In the genomic region with DNA sequence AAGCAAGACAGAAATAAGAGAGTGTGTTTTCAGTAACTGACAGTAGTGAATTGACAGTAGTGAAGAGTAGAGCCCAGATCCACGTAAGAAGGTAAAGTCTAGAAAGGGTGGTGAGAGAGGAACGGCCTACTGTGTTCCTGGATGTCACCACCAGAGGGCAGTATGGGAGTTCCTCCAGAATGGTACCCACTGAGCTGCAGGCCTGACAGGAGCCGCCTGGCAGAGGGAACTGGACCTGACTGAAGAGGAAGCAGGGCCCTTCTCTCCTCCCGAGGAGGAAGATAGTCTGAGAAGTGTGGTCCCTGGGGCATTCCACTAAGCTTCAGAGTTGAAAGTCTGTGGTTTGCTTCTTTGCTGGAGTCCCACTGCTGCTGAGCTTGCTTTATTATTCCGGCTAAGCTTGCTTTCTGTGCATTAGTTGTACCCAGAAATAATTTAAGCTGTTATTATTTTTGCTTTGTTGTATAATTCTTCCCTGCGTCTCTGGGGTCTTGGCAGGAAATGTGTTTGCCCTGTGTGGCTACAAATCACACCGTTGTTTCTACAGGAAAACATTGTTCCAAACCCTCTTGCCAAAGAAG, we compare ENCODE assay signal across 7 mouse cellular contexts. TPM values are rescaled to one million over a fixed set of nuclear protein-coding genes. Genes with fewer than 3 reads are reported as not detected.
DNase-seq lines count a peak whose midpoint lies in the region; ATAC-seq lines count a peak whose summit lies in the region.

No protein-coding gene starts in this region.

- H3K4me3 ChIP-seq in intestine, embryonic 15.5 days (replicated peaks) = no peak overlapping the region
- no peak overlapping the region for H3K4me3 ChIP-seq in midbrain, embryonic 10.5 days

- DNase-seq in adrenal gland, adult 18-20 months (ENCODE audit: low spot score in 2 of 2) = peak; percentile 74 to 76
- peak; percentile 92 for DNase-seq in embryo, embryonic 10.5 days (ENCODE audit: low spot score)
- DNase-seq in gastrocnemius, postnatal 4 days (ENCODE audit: low spot score in 2 of 2) = peak; percentile 72 to 82
- DNase-seq in left cerebral cortex, postnatal 36 days (ENCODE audit: low spot score in 2 of 2) = peak; percentile 66 to 73
- peak; percentile 79 for DNase-seq in midbrain, embryonic 10.5 days (ENCODE audit: low spot score)
- DNase-seq in skeletal muscle tissue, adult 2 months (ENCODE audit: low read depth, low spot score) = peak; percentile 90

- no peaks in the 10 kb centered on the region for H3K27me3 ChIP-seq in intestine, embryonic 15.5 days (replicated peaks)
- H3K27me3 ChIP-seq in midbrain, embryonic 10.5 days (ENCODE audit: low read depth, poor library complexity, severe bottlenecking) = no peaks in the 10 kb centered on the region

- H3K4me2 ChIP-seq in intestine, embryonic 15.5 days (replicated peaks) = no peak overlapping the region

- peaks cover 4% of the 10 kb centered on the region; the same call in 1 of the 2 replicates for H3K4me1 ChIP-seq in intestine, embryonic 15.5 days (replicated peaks)
- H3K4me1 ChIP-seq in midbrain, embryonic 10.5 days = no peaks in the 10 kb centered on the region

- H3K9me3 ChIP-seq in intestine, embryonic 15.5 days = no peaks in the 10 kb centered on the region
- H3K9me3 ChIP-seq in midbrain, embryonic 10.5 days (replicated peaks) = no peaks in the 10 kb centered on the region

- intact Hi-C loops in left cerebral cortex, postnatal 36 days (cut with DNase I) = loop anchor here (2.0 kb wide), 1 partner anchor 29 kb away; no protein-coding TSS in a partner anchor

- WGBS in intestine, embryonic 15.5 days = 31% methylated on average over 7 of the region's 7 CpGs
- 35% methylated on average over 7 of the region's 7 CpGs for WGBS in midbrain, embryonic 10.5 days

- H3K36me3 ChIP-seq in intestine, embryonic 15.5 days = no peaks in the 10 kb centered on the region
- peaks cover 31% of the 10 kb centered on the region for H3K36me3 ChIP-seq in midbrain, embryonic 10.5 days

- H3K27ac ChIP-seq in intestine, embryonic 15.5 days = no peak overlapping the region
- H3K27ac ChIP-seq in midbrain, embryonic 10.5 days (replicated peaks) = no peak overlapping the region

- H3K9ac ChIP-seq in intestine, embryonic 15.5 days = no peak overlapping the region

- ATAC-seq in intestine, embryonic 15.5 days = peak; percentile 84

RNA-seq across cellular contexts. Expression of a gene that starts 10.3 kb away (rescaled TPM):
- 10 to 100 TPM; 18.7 to 25.2 TPM for total RNA-seq in adrenal gland, adult 18-20 months (2021)
- 10 to 100 TPM; 16.2 to 16.9 TPM for total RNA-seq in gastrocnemius, postnatal 4 days (2021)
- polyA plus RNA-seq in intestine, embryonic 15.5 days (2015; fragmentation: Nextera tagmentation; extraction: Ambion mirVana) = 55.3 TPM in 2 replicates
- total RNA-seq in left cerebral cortex, postnatal 36 days (2021) = 10 to 100 TPM; 13.0 to 14.5 TPM
- polyA plus RNA-seq in midbrain, embryonic 10.5 days (2016; fragmentation: Nextera tagmentation; extraction: Ambion mirVana) = 48.6 and 49.1 TPM in 2 replicates

RNA-seq across cellular contexts. Expression of a gene that starts 17.7 kb away (rescaled TPM):
- total RNA-seq in adrenal gland, adult 18-20 months (2021) = 10 to 100 TPM; 63.0 to 77.6 TPM
- total RNA-seq in gastrocnemius, postnatal 4 days (2021) = 10 to 100 TPM; 34.4 to 39.0 TPM
- 29.5 and 32.1 TPM in 2 replicates for polyA plus RNA-seq in intestine, embryonic 15.5 days (2015; fragmentation: Nextera tagmentation; extraction: Ambion mirVana)
- total RNA-seq in left cerebral cortex, postnatal 36 days (2021) = 10 to 100 TPM; 27.4 to 30.4 TPM
- polyA plus RNA-seq in midbrain, embryonic 10.5 days (2016; fragmentation: Nextera tagmentation; extraction: Ambion mirVana) = 45.0 and 48.9 TPM in 2 replicates

RNA-seq across cellular contexts. Expression of a gene that starts 27.7 kb away (rescaled TPM):
- total RNA-seq in adrenal gland, adult 18-20 months (2021) = 10 to 100 TPM in 1 of 2 experiments, 1 to 10 TPM in 1; 7.2 to 10.6 TPM
- total RNA-seq in gastrocnemius, postnatal 4 days (2021) = 1 to 10 TPM; 4.4 to 4.6 TPM
- 8.9 and 11.0 TPM in 2 replicates for polyA plus RNA-seq in intestine, embryonic 15.5 days (2015; fragmentation: Nextera tagmentation; extraction: Ambion mirVana)
- 10 to 100 TPM; 51.3 to 57.3 TPM for total RNA-seq in left cerebral cortex, postnatal 36 days (2021)
- polyA plus RNA-seq in midbrain, embryonic 10.5 days (2016; fragmentation: Nextera tagmentation; extraction: Ambion mirVana) = 33.2 and 34.7 TPM in 2 replicates

RNA-seq across cellular contexts. Expression of a gene that starts 39.4 kb away (rescaled TPM):
- total RNA-seq in adrenal gland, adult 18-20 months (2021) = 10 to 100 TPM; 85.5 to 99.2 TPM
- total RNA-seq in gastrocnemius, postnatal 4 days (2021) = 10 to 100 TPM; 57.4 to 57.7 TPM
- 142 and 166 TPM in 2 replicates for polyA plus RNA-seq in intestine, embryonic 15.5 days (2015; fragmentation: Nextera tagmentation; extraction: Ambion mirVana)
- total RNA-seq in left cerebral cortex, postnatal 36 days (2021) = 10 to 100 TPM; 41.0 to 43.1 TPM
- 138 and 153 TPM in 2 replicates for polyA plus RNA-seq in midbrain, embryonic 10.5 days (2016; fragmentation: Nextera tagmentation; extraction: Ambion mirVana)

Comparison
In these comparisons a context has a peak if more than half of its experiments do, and no peak if none do; other contexts are left out.
1. RNA of a gene that starts 27.7 kb away (total RNA-seq): 51.3 to 57.3 TPM in left cerebral cortex, postnatal 36 days; 7.2 to 10.6 TPM in adrenal gland, adult 18-20 months and 4.4 to 4.6 TPM in gastrocnemius, postnatal 4 days; every median in the first group is over 4 times any median in the second.
2. Peak in every context shown above with its lines, with median percentiles within 50 percentile points of each other: DNase-seq.